Mouse (Mus musculus) heart, embryonic 14.5 days (tissue): ENCODE measurements at regions not wholly inside any gene's neighbourhood (a gene's known extent, or its start where the extent isn't known, plus 50 kb on each side); places are given as distances from the start of the nearest gene placed in this dataset.

Source experiments
- ATAC-seq: fragments of 200-750 bp; cut with Nextera tagmentation; 2 replicates; pipeline ENCODE4 v1.8.0; 2017; ENCODE audit warnings: low read depth, moderate TSS enrichment; ENCODE audit not compliant: insufficient number of reproducible peaks, insufficient read depth, low FRiP score
- H3K27ac ChIP-seq, 2 experiments: fragments of 200-500 bp in 1 of 2; fragments of 300-500 bp in 1 of 2; sonication (generic) in 1 of 2; replicated peaks in 1 of 2; 2 replicates each; pipeline ENCODE4 v1.5.1; 2012 to 2014; ENCODE audit warnings: low read depth in 2 of 2, low read length in 2 of 2, control low read depth in 1 of 2, mild to moderate bottlenecking in 1 of 2, mixed read lengths in 1 of 2; ENCODE audit not compliant: control insufficient read depth in 1 of 2, insufficient read depth in 1 of 2
- H3K27me3 ChIP-seq: fragments of 300-500 bp; sonication (generic); 2 replicates; pipeline ENCODE4 v1.6.1; 2014; ENCODE audit warnings: mild to moderate bottlenecking, low read length, control low read depth; ENCODE audit not compliant: control insufficient read depth, insufficient read depth
- H3K36me3 ChIP-seq: fragments of 300-500 bp; sonication (generic); 2 replicates; pipeline ENCODE4 v1.6.1; 2014; ENCODE audit warnings: mild to moderate bottlenecking, control low read depth, low read length, mixed read lengths; ENCODE audit not compliant: control insufficient read depth, insufficient read depth
- H3K4me1 ChIP-seq, 2 experiments: fragments of 200-500 bp in 1 of 2; fragments of 300-500 bp in 1 of 2; sonication (generic) in 1 of 2; 2 replicates each; pipeline ENCODE4 v1.6.1; 2012 to 2014; ENCODE audit warnings: low read length in 2 of 2, control low read depth in 1 of 2, mixed read lengths in 1 of 2; ENCODE audit not compliant: control insufficient read depth in 2 of 2, insufficient read depth in 2 of 2
- H3K4me2 ChIP-seq: fragments of 300-500 bp; sonication (generic); 2 replicates; pipeline ENCODE4 v1.6.1; 2014; ENCODE audit warnings: mild to moderate bottlenecking, low read length
- H3K4me3 ChIP-seq, 2 experiments: fragments of 200-500 bp in 1 of 2; fragments of 300-500 bp in 1 of 2; sonication (generic) in 1 of 2; 2 replicates each; pipeline ENCODE4 v1.5.1; 2012 to 2014; ENCODE audit warnings: low read length in 2 of 2, mild to moderate bottlenecking in 2 of 2, control low read depth in 1 of 2, low read depth in 1 of 2, moderate library complexity in 1 of 2; ENCODE audit not compliant: control insufficient read depth in 1 of 2, insufficient read depth in 1 of 2
- H3K9ac ChIP-seq: fragments of 300-500 bp; sonication (generic); 2 replicates; pipeline ENCODE4 v1.6.1; 2014; ENCODE audit warnings: mild to moderate bottlenecking, low read length
- H3K9me3 ChIP-seq: fragments of 300-500 bp; sonication (generic); 2 replicates; pipeline ENCODE4 v1.6.1; 2016; ENCODE audit warnings: low read length, control low read depth; ENCODE audit not compliant: control insufficient read depth
- WGBS: fragments of 180-500 bp; shearing (Covaris S2); extraction: QIAGEN DNeasy Blood & Tissue Kit; methylation state at CpG from one replicate; pipeline ENCODE4 v1.1.7; 2014; 5-methylcytosine and 5-hydroxymethylcytosine counted together

DNA sequence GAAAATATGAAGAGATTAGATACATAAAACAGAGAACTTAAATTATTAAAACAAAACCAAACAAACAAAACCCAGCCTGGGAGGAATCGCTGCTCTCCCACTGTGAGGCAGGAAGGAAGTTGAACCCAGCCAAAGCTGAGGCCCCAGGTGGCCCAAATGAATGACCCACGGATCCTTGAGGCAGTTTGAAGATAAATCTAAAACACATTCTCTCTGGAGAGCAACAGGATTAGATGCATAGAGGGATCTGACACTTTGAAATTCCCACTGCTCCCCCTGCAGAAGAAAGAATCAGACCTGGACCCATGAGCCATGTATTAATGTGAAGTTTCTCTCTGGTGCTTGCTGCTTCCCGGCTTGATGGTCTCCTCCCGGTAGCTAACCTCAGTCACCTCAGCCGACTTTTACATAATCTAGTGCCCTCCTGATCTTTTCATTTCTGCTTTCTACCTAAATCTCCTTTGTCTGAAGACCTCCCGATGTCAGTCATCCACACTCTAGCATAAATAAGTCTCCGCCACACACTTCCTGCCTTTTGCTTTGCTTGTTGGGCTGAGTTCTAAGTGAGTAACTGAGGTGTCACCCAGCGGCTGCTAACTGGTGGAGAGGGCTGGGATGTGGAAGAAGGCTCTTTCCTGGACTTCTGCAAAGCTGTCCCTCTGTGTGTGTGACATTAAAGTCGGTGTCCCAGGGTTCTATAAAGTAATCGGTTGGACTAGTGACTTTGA is 74.6 kb downstream of the Skor1 start:
- H3K27ac ChIP-seq: peak overlapping the region in 1 of 2 experiments; percentile 64; a peak in 1 of 4 replicates
- peaks cover 23 to 34% of the 10 kb centered on the region in 2 experiments for H3K4me1 ChIP-seq
- no peak for ATAC-seq
- H3K9me3 ChIP-seq: 0 out of 2 replicates have a peak, but pooled peaks cover 3% of the 10 kb centered on the region
- no peaks in the 10 kb centered on the region for H3K36me3 ChIP-seq
- H3K4me3 ChIP-seq: no peak overlapping the region
- WGBS: 32% methylated on average over 10 of the region's 10 CpGs
- peak overlapping the region; percentile 42 for H3K4me2 ChIP-seq
- H3K9ac ChIP-seq: peak overlapping the region; percentile 28; the same call in 1 of the 2 replicates
- no peaks in the 10 kb centered on the region for H3K27me3 ChIP-seq

DNA sequence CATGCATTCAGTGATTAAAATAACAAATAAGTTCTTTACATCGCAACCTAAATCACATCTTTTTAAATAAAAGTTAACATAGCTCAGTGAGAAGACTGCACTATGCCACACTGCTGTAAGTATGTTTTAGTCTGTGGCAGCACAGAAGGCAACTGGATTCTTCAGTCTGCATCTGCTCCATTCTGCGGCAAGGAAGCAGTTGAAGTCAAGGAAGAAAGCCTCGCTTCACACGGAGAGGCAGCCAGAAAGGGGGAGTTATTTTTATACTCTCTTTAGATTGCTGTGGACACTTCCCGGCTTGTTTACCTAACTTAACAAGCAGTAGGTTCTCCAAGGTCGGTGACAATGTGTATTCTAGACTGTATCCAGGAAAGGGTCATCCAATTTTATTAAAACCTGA is 77.7 kb downstream of the Skor1 start:
- H3K4me2 ChIP-seq: peak overlapping the region; percentile 34
- H3K9me3 ChIP-seq: no peaks in the 10 kb centered on the region
- no peaks in the 10 kb centered on the region for H3K36me3 ChIP-seq
- H3K9ac ChIP-seq: peak overlapping the region; percentile 22; the same call in 1 of the 2 replicates
- H3K4me1 ChIP-seq: peaks cover 26 to 33% of the 10 kb centered on the region in 2 experiments
- no peak overlapping the region for H3K4me3 ChIP-seq
- no peak for ATAC-seq
- H3K27ac ChIP-seq: 0 out of 4 replicates have a peak overlapping the region, but pooled peaks have one; percentile 27 to 30
- 18% methylated on average over 6 of the region's 6 CpGs for WGBS
- H3K27me3 ChIP-seq: no peaks in the 10 kb centered on the region

DNA sequence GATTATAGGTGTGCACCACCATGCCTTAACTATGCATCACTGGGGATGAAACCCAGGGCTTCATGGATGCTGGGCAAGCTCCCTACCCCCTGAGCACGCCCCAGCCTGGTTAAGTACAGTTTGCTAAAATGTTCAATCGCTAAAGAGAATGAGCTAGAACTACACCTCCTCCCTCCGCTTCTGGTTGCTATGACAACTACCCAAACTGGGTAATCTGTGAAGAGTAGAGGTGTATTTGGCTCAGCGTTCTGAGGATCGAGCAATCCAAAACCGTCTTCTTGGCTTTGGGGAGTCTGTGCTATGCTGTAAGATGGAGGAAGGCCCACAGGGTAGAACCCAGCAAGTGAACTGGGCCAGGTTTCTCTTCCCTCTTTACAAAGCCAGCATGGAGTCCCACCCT is 78.8 kb downstream of the Skor1 start:
- Histone ChIP-seq H3K27ac (no peak overlapping the region), H3K4me2 (no peak overlapping the region), H3K9me3 (no peaks in the 10 kb centered on the region), H3K9ac (no peak overlapping the region), H3K36me3 (no peaks in the 10 kb centered on the region), H3K4me1 (peaks cover 18 to 24% of the 10 kb centered on the region in 2 experiments), H3K4me3 (no peak overlapping the region), H3K27me3 (no peaks in the 10 kb centered on the region)
- 76% methylated on average over 6 of the region's 6 CpGs for WGBS
- no peak for ATAC-seq

DNA sequence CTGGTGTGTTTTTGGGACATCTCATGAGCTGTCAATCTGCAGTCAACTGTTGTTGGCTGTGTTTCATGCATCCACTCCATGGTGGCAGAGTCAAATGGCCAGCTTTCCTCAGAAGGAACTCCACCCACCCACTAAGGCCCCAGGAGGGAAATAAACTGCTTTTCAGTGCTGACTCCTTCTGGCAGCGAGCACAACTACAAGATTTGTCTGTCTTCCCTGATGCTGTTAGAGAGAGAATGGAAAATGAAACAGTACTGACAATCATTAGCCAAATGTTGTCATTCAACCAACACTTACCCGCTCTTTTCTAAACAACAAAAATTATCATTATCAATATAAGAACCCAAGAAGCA is 79.3 kb upstream of the Pias1 start:
- 72% methylated on average over 2 of the region's 2 CpGs for WGBS
- H3K27me3 ChIP-seq: no peaks in the 10 kb centered on the region
- no peak overlapping the region for H3K4me3 ChIP-seq
- ATAC-seq: no peak
- peaks cover 8% of the 10 kb centered on the region for H3K9me3 ChIP-seq
- H3K9ac ChIP-seq: no peak overlapping the region
- peaks cover 8 to 14% of the 10 kb centered on the region in 2 experiments for H3K4me1 ChIP-seq
- H3K27ac ChIP-seq: no peak overlapping the region
- no peaks in the 10 kb centered on the region for H3K36me3 ChIP-seq
- H3K4me2 ChIP-seq: no peak overlapping the region

DNA sequence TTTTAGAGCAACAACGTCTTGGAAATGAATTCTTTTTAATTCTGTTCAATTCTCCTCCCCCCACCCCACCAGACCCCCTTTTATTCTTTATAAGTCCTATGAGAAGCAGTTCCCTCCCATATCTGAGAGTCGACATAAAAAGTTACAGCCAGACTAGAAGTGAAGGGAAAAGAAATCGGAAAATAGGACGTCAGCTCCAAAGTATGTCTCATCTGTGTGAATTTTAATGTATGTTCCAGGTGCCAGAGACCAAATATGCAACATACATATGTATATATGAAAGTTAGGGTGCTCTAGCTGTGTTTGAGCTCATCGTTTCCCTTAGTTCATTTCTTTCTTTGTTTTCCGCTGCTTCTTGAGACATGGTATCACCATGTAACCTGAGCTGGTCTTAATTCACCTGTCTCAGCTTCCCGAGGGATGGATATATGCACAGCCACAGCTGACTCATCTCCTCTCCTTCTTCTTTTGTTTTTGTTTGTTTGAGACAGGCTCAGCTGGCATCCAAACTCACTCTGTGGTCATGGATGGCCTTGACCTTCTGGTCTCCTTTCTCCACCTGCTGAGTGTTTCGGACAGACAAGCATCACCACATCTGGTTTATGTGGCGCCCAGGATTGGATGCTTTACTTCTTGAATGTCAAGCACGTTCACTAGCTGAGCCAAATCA is 78.8 kb upstream of the Pias1 start:
- Histone ChIP-seq H3K4me1 (peaks cover 4 to 10% of the 10 kb centered on the region in 2 experiments), H3K4me3 (no peak overlapping the region), H3K27me3 (no peaks in the 10 kb centered on the region), H3K27ac (no peak overlapping the region), H3K9ac (no peak overlapping the region), H3K9me3 (peaks cover 8% of the 10 kb centered on the region), H3K36me3 (no peaks in the 10 kb centered on the region), H3K4me2 (no peak overlapping the region)
- 65% methylated on average over 10 of the region's 10 CpGs for WGBS
- no peak for ATAC-seq

DNA sequence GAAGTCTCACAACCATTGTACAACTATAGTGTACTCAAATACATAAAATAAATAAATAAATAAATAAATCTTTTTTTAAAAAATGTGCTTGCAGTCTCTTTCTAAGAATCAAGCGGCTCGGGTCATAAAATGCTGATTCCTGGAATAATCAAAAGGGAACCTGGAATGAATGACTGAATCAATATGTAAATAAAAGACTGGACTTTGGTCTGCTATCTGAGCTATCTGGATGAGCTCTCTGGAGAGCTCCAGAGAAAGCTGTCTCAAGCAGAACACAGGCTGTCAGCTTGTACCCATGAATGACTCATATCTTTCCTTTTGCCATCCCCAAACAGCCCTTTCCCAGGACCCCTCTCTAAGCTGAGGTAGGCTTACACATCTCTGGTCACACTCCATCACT is 75.8 kb upstream of the Pias1 start:
- H3K36me3 ChIP-seq: no peaks in the 10 kb centered on the region
- H3K4me2 ChIP-seq: no peak overlapping the region
- peaks cover 8% of the 10 kb centered on the region for H3K9me3 ChIP-seq
- no peak overlapping the region for H3K9ac ChIP-seq
- ATAC-seq: no peak
- 99% methylated on average over 2 of the region's 2 CpGs for WGBS
- no peak overlapping the region for H3K4me3 ChIP-seq
- H3K4me1 ChIP-seq: peaks cover 10 to 13% of the 10 kb centered on the region in 2 experiments
- no peaks in the 10 kb centered on the region for H3K27me3 ChIP-seq
- no peak overlapping the region for H3K27ac ChIP-seq

DNA sequence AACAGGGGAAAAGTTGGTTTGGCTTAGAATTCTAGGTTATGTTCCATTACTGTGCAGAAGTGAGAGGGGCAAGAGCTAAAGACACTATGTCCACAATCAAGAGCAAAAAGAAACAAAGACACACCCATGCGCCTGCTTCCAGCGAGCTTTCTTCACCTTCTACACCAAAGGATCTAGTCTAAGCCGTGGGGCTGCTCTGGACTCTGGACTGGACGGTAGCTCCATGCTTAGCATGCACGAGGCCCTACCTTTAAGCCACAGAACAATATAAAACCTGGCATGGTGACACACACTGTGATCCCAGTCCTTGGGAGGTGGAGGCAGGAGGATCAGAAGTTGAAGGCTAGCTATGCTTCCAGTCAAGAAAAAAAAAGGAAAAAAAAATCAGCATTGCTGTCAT is 73.0 kb upstream of the Pias1 start:
- no peak overlapping the region for H3K9ac ChIP-seq
- H3K4me3 ChIP-seq: no peak overlapping the region
- no peak overlapping the region for H3K27ac ChIP-seq
- peaks cover 10 to 11% of the 10 kb centered on the region in 2 experiments; a peak in 3 of 4 replicates for H3K4me1 ChIP-seq
- 78% methylated on average over 5 of the region's 5 CpGs for WGBS
- ATAC-seq: no peak
- no peak overlapping the region for H3K4me2 ChIP-seq
- no peaks in the 10 kb centered on the region for H3K36me3 ChIP-seq
- H3K9me3 ChIP-seq: peaks cover 8% of the 10 kb centered on the region
- no peaks in the 10 kb centered on the region for H3K27me3 ChIP-seq
